Comparison of ENCODE assay signal across 8 mouse cellular contexts in genomic region chr15:13173840-13174617, GRCm38 (mm10). TPM values are rescaled to one million over a fixed set of nuclear protein-coding genes. Genes with fewer than 3 reads are reported as not detected.
DNase-seq lines count a peak whose midpoint lies in the region; ATAC-seq and TF ChIP-seq lines count a peak whose summit lies in the region.

No protein-coding gene starts in this region.

- TF ChIP-seq CTCF in forebrain, postnatal 0 days (IDR thresholded peaks at IDR 0.05; ENCODE audit: low read depth) = no peak

- H3K9me3 ChIP-seq in heart, embryonic 12.5 days (replicated peaks) = no peaks in the 10 kb centered on the region
- no peaks in the 10 kb centered on the region for H3K9me3 ChIP-seq in forebrain, postnatal 0 days (ENCODE audit: low read length)

- intact Hi-C loops in heart, postnatal 14 days (cut with DNase I) = loop anchor here (10.0 kb wide), 1 partner anchor 681 kb away; no protein-coding TSS in a partner anchor

- under 1% methylated on average over 27 of the region's 27 CpGs for WGBS in heart, embryonic 12.5 days
- WGBS in forebrain, postnatal 0 days = under 1% methylated on average over 27 of the region's 27 CpGs

- H3K9ac ChIP-seq in heart, embryonic 12.5 days = peak overlapping the region; percentile 67; the same call in 1 of the 2 replicates
- peak overlapping the region; percentile 52 for H3K9ac ChIP-seq in forebrain, postnatal 0 days

- no peaks in the 10 kb centered on the region for H3K36me3 ChIP-seq in heart, embryonic 12.5 days
- H3K36me3 ChIP-seq in forebrain, postnatal 0 days (ENCODE audit: insufficient read depth) = no peaks in the 10 kb centered on the region

- H3K27me3 ChIP-seq in heart, embryonic 12.5 days (replicated peaks) = peaks cover 9% of the 10 kb centered on the region
- H3K27me3 ChIP-seq in forebrain, postnatal 0 days (ENCODE audit: insufficient read depth, low read length) = no peaks in the 10 kb centered on the region

- peak overlapping the region; percentile 65 for H3K4me3 ChIP-seq in heart, embryonic 12.5 days
- H3K4me3 ChIP-seq in forebrain, postnatal 0 days (ENCODE audit: low read depth, low read length) = peak overlapping the region; percentile 65

- no peak for ATAC-seq in heart, embryonic 12.5 days (ENCODE audit: insufficient number of reproducible peaks, low FRiP score)
- peak; percentile 7; the same call in 1 of the 2 replicates for ATAC-seq in forebrain, postnatal 0 days

- no peak overlapping the region for H3K27ac ChIP-seq in heart, embryonic 12.5 days (ENCODE audit: poor library complexity, severe bottlenecking)
- peak overlapping the region; percentile 80 for H3K27ac ChIP-seq in forebrain, postnatal 0 days (ENCODE audit: low read depth, low read length)

- DNase-seq in heart, postnatal 14 days = no peak
- DNase-seq in Muller cell, postnatal 12 days (ENCODE audit: inconsistent ontology term) = peak; percentile 2
- peak; percentile 53 for DNase-seq in forebrain, postnatal 0 days
- peak; percentile 22 for DNase-seq in mesoderm, embryonic 11.5 days (ENCODE audit: low read depth, low spot score)
- DNase-seq in thymus, postnatal 25 days = no peak
- no peak for DNase-seq in urinary bladder, postnatal 14 days (ENCODE audit: low spot score)
- no peak for DNase-seq in thymus, postnatal 10 days (ENCODE audit: low spot score in 2 of 2)

- H3K4me2 ChIP-seq in heart, embryonic 12.5 days = peak overlapping the region; percentile 97
- peak overlapping the region; percentile 93 for H3K4me2 ChIP-seq in forebrain, postnatal 0 days (ENCODE audit: low read depth)

- peaks cover 12% of the 10 kb centered on the region for H3K4me1 ChIP-seq in heart, embryonic 12.5 days (replicated peaks)
- no peaks in the 10 kb centered on the region for H3K4me1 ChIP-seq in forebrain, postnatal 0 days (ENCODE audit: insufficient read depth)

RNA-seq across cellular contexts. Expression of gene Cdh6, which starts 0.6 kb away (rescaled TPM):
- 2.7 and 2.8 TPM in 2 replicates for polyA plus RNA-seq in heart, embryonic 12.5 days (2016; fragmentation: Nextera tagmentation; extraction: Ambion mirVana)
- total RNA-seq in heart, postnatal 14 days (2021) = under 1 TPM; 0.69 to 1.00 TPM
- total RNA-seq in forebrain, postnatal 0 days (2014; rRNA removed) = 12.1 and 14.1 TPM in 2 replicates
- polyA plus RNA-seq in forebrain, postnatal 0 days (2015; fragmentation: Nextera tagmentation; extraction: Ambion mirVana) = 6.1 and 9.8 TPM in 2 replicates

Comparison
In these comparisons a context has a peak if more than half of its experiments do, and no peak if none do; other contexts are left out.
1. DNase-seq: peak in Muller cell, postnatal 12 days (single experiment), forebrain, postnatal 0 days (single experiment) and mesoderm, embryonic 11.5 days (single experiment); none in heart, postnatal 14 days (0 of 2), thymus, postnatal 25 days (single experiment), urinary bladder, postnatal 14 days (single experiment) and thymus, postnatal 10 days (0 of 2).